Mouse (Mus musculus): ENCODE results near the gene Tnfrsf18.

DNA sequence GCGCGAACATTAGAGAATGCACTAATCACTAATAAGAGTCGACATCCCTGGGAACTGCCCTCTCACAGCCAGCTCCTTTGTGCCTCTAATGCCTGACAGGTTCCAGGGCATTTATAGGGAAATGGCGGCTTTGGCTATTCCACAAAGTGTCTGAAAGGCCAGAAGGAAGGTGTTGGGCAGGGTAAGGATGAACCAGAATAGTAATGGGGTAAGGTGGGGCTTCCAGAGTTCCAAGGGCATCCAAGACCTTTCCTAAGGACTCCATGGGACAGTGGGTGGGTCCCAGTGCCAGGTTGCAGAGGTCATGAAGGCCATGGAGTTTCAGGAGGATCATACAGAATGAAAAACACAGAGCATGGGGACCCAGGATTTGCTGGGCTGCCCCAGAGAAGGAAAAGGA lies 8.3 kb downstream of the Tnfrsf18 start:
- TF ChIP-seq CTCF (IDR thresholded peaks at IDR 0.05; ENCODE audit: low read depth, low read length) (no peak), POLR2A (IDR thresholded peaks at IDR 0.05; ENCODE audit: extremely low read depth, insufficient read depth, low read length) (no peak)

Data from liver, adult 2 months (tissue).